Mouse (Mus musculus) limb, embryonic 10.5 days (tissue): ENCODE data around the gene Mpv17l. TPM values are rescaled to one million over a fixed set of nuclear protein-coding genes. Genes with fewer than 3 reads are reported as not detected.
"Not testable (repeated sequence)": the region's sequence is repeated elsewhere in the genome, so short reads cannot be mapped to it uniquely, and the experiment has no call there.

Source experiments
- DNase-seq: peaks from one replicate; pipeline ENCODE4 v3.0.0-alpha.2; 2017; ENCODE audit warnings: low spot score
- H3K27ac ChIP-seq: fragments of 300-500 bp; sonication (generic); 2 replicates; pipeline ENCODE4 v1.5.1; 2016; ENCODE audit warnings: mild to moderate bottlenecking
- H3K27me3 ChIP-seq: fragments of 300-500 bp; sonication (generic); 2 replicates; pipeline ENCODE4 v1.6.1; 2016; ENCODE audit warnings: low read depth, mild to moderate bottlenecking; ENCODE audit not compliant: poor library complexity, severe bottlenecking
- H3K36me3 ChIP-seq: fragments of 300-500 bp; sonication (generic); 2 replicates; pipeline ENCODE4 v1.6.1; 2016; ENCODE audit warnings: mild to moderate bottlenecking, moderate library complexity
- H3K4me1 ChIP-seq: fragments of 300-500 bp; sonication (generic); 2 replicates; pipeline ENCODE4 v1.6.1; 2016
- H3K4me3 ChIP-seq: fragments of 300-500 bp; sonication (generic); 2 replicates; pipeline ENCODE4 v1.5.1; 2016; ENCODE audit warnings: mild to moderate bottlenecking, moderate library complexity
- H3K9me3 ChIP-seq: fragments of 300-500 bp; sonication (generic); replicated peaks from 2 replicates; pipeline ENCODE4 v1.6.1; 2016; ENCODE audit warnings: mild to moderate bottlenecking
- WGBS: fragments of 180-500 bp; shearing (Covaris S2); methylation state at CpG from one replicate; pipeline ENCODE4 v1.1.7; 2016; 5-methylcytosine and 5-hydroxymethylcytosine counted together
- polyA plus RNA-seq: library from polyadenylated mRNA; unstranded; fragments of >200 nt; fragmentation: Nextera tagmentation; extraction: Ambion mirVana; gene quantifications from 2 replicates; pipeline ENCODE4 v1.2.1, GENCODE M21; 2016

Gene Mpv17l
- polyA plus RNA-seq, 1 experiment from 2014 or later: 2.8 TPM

GRCm38 (mm10) chr16:13944752-13945151 is 41.8 kb downstream of the Mpv17l start:
- Histone ChIP-seq H3K27me3 (peaks cover 26% of the 10 kb centered on the region), H3K27ac (no peak overlapping the region), H3K9me3 (no peaks in the 10 kb centered on the region), H3K36me3 (no peaks in the 10 kb centered on the region), H3K4me3 (no peak overlapping the region), H3K4me1 (peaks cover 11% of the 10 kb centered on the region)
- 93% methylated on average over 5 of the region's 5 CpGs for WGBS
- no peak for DNase-seq

GRCm38 (mm10) chr16:13945153-13945552 is 42.2 kb downstream of the Mpv17l start:
- Histone ChIP-seq H3K4me3 (no peak overlapping the region), H3K36me3 (no peaks in the 10 kb centered on the region), H3K9me3 (no peaks in the 10 kb centered on the region), H3K27me3 (peaks cover 25% of the 10 kb centered on the region), H3K27ac (no peak overlapping the region), H3K4me1 (peaks cover 11% of the 10 kb centered on the region)
- 77% methylated on average over 4 of the region's 4 CpGs for WGBS
- no peak for DNase-seq

- Histone ChIP-seq H3K36me3 (no peaks in the 10 kb centered on the region), H3K9me3 (no peaks in the 10 kb centered on the region), H3K4me3 (no peak overlapping the region), H3K27ac (no peak overlapping the region), H3K4me1 (0 out of 2 replicates have a peak, but pooled peaks cover under 1% of the 10 kb centered on the region), H3K27me3 (peaks cover 13% of the 10 kb centered on the region)
- 88% methylated on average over 1 of the region's 1 CpGs for WGBS
- no peak for DNase-seq
Observed at GRCm38 (mm10) chr16:13946306-13946705, 43.3 kb downstream of the Mpv17l start.

DNA sequence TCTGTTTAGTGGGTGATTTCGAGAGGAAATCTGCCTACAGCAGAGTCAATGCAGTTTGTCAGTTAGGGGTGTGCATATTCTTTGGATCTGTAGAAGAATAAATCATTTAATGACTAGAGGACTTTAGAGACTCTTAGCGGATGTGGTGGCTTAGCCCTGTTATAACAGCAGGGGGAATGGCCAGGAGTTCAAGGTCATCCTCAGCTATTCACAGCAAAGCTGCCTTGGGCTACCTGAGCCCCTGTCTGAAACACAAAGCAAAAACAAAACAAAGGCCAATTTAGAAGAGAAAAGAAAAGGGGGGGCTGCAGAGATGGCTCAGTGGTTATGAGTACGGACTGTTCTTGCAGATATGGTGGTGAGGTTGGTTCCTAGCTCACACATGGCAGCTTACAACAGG is 48.3 kb downstream of the Mpv17l start:
- Histone ChIP-seq H3K36me3 (no peaks in the 10 kb centered on the region), H3K4me3 (no peak overlapping the region), H3K4me1 (no peaks in the 10 kb centered on the region), H3K27me3 (no peaks in the 10 kb centered on the region), H3K9me3 (no peaks in the 10 kb centered on the region), H3K27ac (no peak overlapping the region)
- WGBS: 80% methylated on average over 3 of the region's 3 CpGs
- DNase-seq: no peak

DNA sequence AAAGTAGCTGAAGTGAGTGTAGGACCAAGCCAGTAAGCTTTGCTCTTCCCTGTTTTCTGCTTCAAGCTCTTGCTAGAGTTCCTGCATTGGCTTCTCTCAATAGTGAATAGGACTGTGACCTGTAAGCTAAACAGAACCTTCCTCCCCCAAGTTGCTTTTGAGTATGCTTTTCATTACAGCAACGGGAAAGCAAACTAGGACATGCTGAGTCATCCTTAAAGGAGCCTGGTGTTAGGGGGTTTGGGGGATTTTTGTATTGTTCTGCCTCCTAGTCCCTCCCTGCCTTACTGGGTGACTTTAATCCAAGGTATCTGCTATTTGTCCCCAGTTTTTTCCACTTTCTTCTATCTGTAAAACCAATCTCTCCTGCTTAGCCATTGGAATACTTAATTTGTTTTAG is 59.1 kb downstream of the Mpv17l start:
- no peak overlapping the region for H3K27ac ChIP-seq
- DNase-seq: no peak
- no peaks in the 10 kb centered on the region for H3K36me3 ChIP-seq
- 50% methylated on average over 1 of the region's 1 CpGs for WGBS
- no peaks in the 10 kb centered on the region for H3K27me3 ChIP-seq
- no peaks in the 10 kb centered on the region for H3K4me1 ChIP-seq
- H3K4me3 ChIP-seq: no peak overlapping the region
- no peaks in the 10 kb centered on the region for H3K9me3 ChIP-seq

DNA sequence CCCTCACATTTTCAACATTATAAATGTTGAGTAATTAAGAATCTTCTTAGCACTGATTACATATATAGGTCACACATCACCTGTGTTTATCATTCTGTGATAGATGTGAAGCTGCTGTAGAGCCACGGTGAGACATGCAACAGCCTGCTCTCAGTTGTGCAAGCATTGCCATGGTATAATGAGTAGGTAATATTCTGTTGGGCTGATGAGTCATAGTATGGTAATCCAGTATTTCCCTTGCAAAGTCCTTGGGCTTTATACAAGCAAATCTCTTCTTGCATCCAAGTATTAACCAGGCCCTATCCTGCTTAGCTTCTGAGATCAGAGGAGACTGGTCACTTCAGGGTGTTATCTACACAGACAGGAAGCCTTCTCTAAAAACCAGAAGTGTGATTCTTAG is 66.1 kb downstream of the Mpv17l start:
- H3K36me3 ChIP-seq: no peaks in the 10 kb centered on the region
- 92% methylated on average over 1 of the region's 1 CpGs for WGBS

DNA sequence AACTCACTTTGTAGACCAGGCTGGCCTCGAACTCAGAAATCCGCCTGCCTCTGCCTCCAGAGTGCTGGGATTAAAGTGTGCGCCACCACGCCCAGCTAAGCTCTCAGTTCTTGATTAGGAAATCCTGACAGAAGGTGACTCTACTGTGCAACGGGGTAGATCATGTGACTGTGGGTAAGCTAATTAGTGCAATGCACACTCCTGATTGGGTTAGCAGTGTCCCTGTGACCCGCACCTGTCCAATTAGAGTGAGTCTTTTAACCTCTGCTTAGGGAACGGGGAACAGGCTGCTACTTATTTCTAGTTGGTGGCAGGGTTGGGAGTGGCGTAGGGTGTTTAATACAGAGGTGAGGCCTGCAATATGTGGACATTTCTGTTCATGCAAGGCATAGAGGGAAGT is 69.1 kb downstream of the Mpv17l start:
- no peak for DNase-seq
- 93% methylated on average over 8 of the region's 8 CpGs for WGBS
- no peaks in the 10 kb centered on the region for H3K27me3 ChIP-seq

More for the DNA sequence above, 66.1 kb downstream of the Mpv17l start:
- Histone ChIP-seq H3K9me3 (no peaks in the 10 kb centered on the region), H3K4me1 (no peaks in the 10 kb centered on the region), H3K27ac (no peak overlapping the region), H3K27me3 (no peaks in the 10 kb centered on the region), H3K4me3 (no peak overlapping the region)
- DNase-seq: no peak

DNA sequence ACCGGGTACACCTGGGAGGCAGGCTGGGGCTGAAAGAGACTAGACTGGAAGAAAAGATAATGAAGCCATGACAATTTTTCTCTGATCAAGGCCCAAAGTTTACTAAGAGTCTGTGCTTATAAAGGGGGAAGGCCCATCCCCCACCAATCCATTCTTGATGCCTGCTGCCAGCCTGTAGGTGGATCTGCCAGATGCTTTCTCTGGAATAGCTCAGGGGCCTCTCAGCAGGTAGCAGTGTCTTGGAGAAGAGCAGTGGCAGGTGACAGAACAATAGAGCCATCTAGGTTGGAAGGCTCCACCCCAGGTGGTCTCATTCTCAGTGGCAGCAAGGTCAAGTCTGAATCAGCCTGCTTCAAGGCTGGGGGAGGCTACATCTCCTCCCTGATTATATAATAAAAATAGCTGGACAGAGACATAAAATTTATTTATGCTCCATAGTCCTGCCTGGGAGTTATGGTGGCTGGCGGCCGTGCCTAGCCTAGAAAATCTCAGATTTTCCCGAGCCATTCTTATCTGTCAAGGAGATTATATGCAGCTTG is 73.5 kb downstream of the Mpv17l start:
- not testable (repeated sequence) for H3K36me3 ChIP-seq, H3K27me3 ChIP-seq, H3K27ac ChIP-seq, H3K4me1 ChIP-seq, DNase-seq, H3K9me3 ChIP-seq, H3K4me3 ChIP-seq
- 81% methylated on average over 4 of the region's 4 CpGs for WGBS

More for the DNA sequence above, 69.1 kb downstream of the Mpv17l start:
- no peak overlapping the region for H3K27ac ChIP-seq
- no peaks in the 10 kb centered on the region for H3K9me3 ChIP-seq
- H3K4me1 ChIP-seq: no peaks in the 10 kb centered on the region
- H3K4me3 ChIP-seq: no peak overlapping the region
- no peaks in the 10 kb centered on the region for H3K36me3 ChIP-seq

DNA sequence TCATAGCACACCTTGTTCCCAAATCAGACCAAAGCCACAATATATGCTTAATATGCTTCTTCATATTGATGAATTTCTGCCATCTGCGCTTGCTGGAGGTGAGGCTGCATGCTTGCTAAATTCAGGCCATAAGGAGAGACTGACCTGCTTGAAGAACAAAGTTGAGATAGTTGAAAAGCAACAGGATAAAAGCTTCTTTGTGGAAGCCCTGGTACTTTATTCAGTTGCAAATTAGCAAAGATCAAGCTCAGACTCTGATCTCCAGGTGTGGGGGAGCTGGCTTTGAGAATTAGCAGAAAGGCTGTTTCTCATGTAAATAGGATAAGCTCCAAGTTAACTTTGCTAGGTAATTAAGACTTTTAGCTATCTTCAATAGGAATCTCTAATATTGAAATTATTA is 74.1 kb downstream of the Mpv17l start:
- H3K4me3 ChIP-seq, H3K36me3 ChIP-seq, H3K9me3 ChIP-seq: not testable (repeated sequence)

GRCm38 (mm10) chr16:13981726-13982125 is 78.8 kb downstream of the Mpv17l start:
- not testable (repeated sequence) for H3K36me3 ChIP-seq, H3K27me3 ChIP-seq, H3K9me3 ChIP-seq, H3K4me3 ChIP-seq, DNase-seq, H3K27ac ChIP-seq, H3K4me1 ChIP-seq
- 83% methylated on average over 3 of the region's 3 CpGs for WGBS

More for the DNA sequence above, 74.1 kb downstream of the Mpv17l start:
- DNase-seq: peak; percentile 0
- not testable (repeated sequence) for H3K4me1 ChIP-seq, H3K27me3 ChIP-seq, H3K27ac ChIP-seq
- 59% methylated on average over 1 of the region's 1 CpGs for WGBS

DNA sequence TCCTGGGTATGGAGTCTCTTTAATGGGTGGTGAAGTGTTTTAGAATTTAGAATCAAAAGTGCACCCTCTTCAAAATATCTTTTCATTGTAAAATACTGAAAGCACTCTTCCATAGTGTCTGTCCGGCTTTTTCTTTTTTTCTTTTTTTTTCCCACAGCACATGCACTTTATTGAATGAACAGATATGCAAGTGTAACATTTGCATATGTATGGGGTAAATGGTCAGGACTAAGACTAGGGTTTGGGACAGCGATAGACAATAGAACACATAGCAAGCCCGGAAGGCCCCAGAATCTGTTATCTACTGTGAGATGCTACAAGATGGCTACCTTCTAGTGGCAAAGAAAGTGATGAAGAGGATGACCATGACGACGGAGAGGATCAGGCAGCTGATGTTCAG is 80.2 kb downstream of the Mpv17l start:
- Histone ChIP-seq H3K36me3 (no peaks in the 10 kb centered on the region), H3K9me3 (no peaks in the 10 kb centered on the region), H3K27me3 (no peaks in the 10 kb centered on the region; the same call in 1 of the 2 replicates), H3K4me3 (no peak overlapping the region), H3K4me1 (peaks cover 11% of the 10 kb centered on the region), H3K27ac (no peak overlapping the region)
- DNase-seq: no peak
- 93% methylated on average over 5 of the region's 5 CpGs for WGBS

DNA sequence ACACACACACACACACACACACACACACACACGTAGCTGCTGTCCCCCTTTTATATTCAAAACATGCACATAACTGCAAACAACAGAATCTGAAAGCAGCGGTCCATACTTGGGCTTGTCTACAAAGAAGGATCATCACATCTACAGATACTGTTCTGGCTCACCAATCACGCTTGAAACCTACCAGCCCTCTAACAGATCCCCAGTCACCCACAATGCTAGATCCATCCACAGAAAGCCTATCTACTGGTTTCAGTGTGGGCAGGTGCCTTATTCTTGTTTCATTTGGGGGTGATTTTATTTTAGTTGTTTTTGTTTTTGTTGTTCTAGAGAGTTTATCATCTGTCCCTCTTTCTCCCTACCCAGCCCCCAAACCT is 83.2 kb downstream of the Mpv17l start:
- peak overlapping the region; percentile 81; the same call in 1 of the 2 replicates for H3K27ac ChIP-seq

DNA sequence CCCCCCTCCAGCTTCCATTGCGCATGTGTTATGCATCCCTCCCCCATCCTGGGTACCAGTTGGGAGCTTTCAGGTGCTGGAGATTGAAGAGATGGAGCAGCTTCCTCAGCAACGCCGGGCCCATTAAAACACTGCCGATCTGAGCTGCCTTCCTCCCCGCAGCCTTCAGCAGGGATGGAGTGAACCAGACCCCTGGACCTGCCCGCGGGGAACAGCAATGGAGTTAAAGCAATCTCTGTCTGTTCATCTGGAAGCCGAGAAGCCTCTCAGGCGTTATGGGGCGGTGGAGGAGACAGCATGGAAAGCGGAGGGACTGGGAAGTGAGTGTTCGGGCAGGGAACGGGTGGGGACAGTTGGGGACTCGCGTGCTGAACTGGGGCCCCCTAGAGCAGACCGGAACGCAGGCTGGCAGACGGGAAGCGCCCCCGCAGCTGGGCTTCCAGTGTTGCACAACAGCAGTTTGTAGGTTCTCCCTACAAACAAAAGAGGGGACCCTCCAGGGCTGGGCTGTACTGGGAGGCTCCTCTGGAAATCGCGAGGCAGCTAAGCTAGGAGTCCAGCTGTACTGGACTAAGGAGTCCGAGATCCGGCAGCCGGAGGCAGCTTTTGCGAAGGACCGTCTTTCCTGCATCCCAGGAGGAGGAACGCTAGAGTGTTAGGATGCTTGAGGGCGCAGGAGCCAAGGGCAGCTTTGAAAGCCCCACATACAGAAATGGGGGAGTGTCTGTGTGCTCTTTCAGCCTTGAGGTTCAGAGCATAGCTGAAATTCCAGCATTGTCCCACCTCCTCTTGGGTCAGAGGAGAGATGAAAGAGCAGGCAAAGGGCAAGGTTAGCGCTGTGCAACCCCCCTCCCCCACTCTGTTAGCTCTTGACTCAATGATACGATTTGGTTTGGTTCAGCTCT is 83.9 kb downstream of the Mpv17l start, which contains the start of the genes 2900011O08Rik and Ifitm7:
Gene 2900011O08Rik (plus strand): TSS at position 31 of the 905 bp plus-strand sequence.
Gene Ifitm7 (minus strand): TSS at position 315 of the 905 bp plus-strand sequence.
- peak; percentile 62 for DNase-seq
- peak within 1 kb of the TSS; percentile 66 for H3K4me3 ChIP-seq
- H3K4me1 ChIP-seq: peaks cover 11% of the 10 kb centered on the region
- 2% methylated on average over 31 of the region's 31 CpGs for WGBS
- H3K9me3 ChIP-seq: no peaks in the 10 kb centered on the region
- H3K27me3 ChIP-seq: no peaks in the 10 kb centered on the region; the same call in 1 of the 2 replicates
- peak within 1 kb of the TSS; percentile 81 for H3K27ac ChIP-seq
- H3K36me3 ChIP-seq: no peaks in the 10 kb centered on the region

More for the DNA sequence above, 83.2 kb downstream of the Mpv17l start:
- 56% methylated on average over 3 of the region's 3 CpGs for WGBS
- Histone ChIP-seq H3K4me3 (peak overlapping the region; percentile 66), H3K9me3 (no peaks in the 10 kb centered on the region), H3K36me3 (no peaks in the 10 kb centered on the region), H3K27me3 (no peaks in the 10 kb centered on the region; the same call in 1 of the 2 replicates), H3K4me1 (peaks cover 11% of the 10 kb centered on the region)
- DNase-seq: no peak
